23 mouse cellular contexts compared by ENCODE assay signal in the genomic region with DNA sequence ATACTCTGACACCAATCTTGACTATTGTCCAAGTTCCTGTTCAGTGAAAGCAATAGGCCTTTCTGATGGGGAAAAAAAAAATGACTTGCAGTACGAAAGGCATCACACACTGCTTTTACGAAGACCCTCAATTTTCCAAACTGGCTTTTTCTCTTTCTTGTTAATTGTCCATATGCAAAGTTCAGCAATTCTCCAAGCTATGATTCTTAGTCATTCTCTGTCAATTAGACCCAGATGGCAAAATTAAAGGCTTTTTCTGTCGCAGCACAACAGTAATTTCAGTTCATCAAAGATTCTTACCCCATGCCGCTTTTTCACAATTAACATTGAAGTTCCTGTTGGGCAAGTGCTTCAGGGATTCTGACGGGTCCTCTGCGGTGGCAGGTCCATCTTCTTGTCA.
"Had no signal": no experiment of that assay in that cellular context is flagged by ENCODE, and none has a peak within 500 bp of the region (broad histone marks: within the 10 kb centered on the region; RNA-seq: fewer than 3 reads in every experiment).

No protein-coding gene starts in this region.

- H3K36me3 ChIP-seq: limb, embryonic 10.5 days; limb, embryonic 13.5 days; liver, embryonic 12.5 days; liver, embryonic 15.5 days; lung, embryonic 15.5 days; midbrain, embryonic 10.5 days; midbrain, embryonic 13.5 days; neural tube, embryonic 13.5 days; stomach, embryonic 15.5 days had no signal

- H3K9me3 ChIP-seq: limb, embryonic 10.5 days; limb, embryonic 13.5 days; liver, embryonic 12.5 days; liver, embryonic 15.5 days; lung, embryonic 15.5 days; megakaryocyte, embryonic 14.5 days; midbrain, embryonic 10.5 days; midbrain, embryonic 13.5 days; neural tube, embryonic 13.5 days; stomach, embryonic 15.5 days had no signal

- H3K27ac ChIP-seq: limb, embryonic 10.5 days; limb, embryonic 13.5 days; liver, embryonic 12.5 days; liver, embryonic 15.5 days; lung, embryonic 15.5 days; midbrain, embryonic 10.5 days; midbrain, embryonic 13.5 days; neural tube, embryonic 13.5 days; stomach, embryonic 15.5 days had no signal

- ATAC-seq: liver, embryonic 12.5 days; midbrain, embryonic 13.5 days; midbrain, embryonic 16.5 days had no signal

- H3K4me1 ChIP-seq: limb, embryonic 10.5 days; limb, embryonic 13.5 days; liver, embryonic 12.5 days; liver, embryonic 15.5 days; lung, embryonic 15.5 days; megakaryocyte, embryonic 14.5 days; midbrain, embryonic 10.5 days; midbrain, embryonic 13.5 days; neural tube, embryonic 13.5 days; stomach, embryonic 15.5 days had no signal

- H3K27me3 ChIP-seq: limb, embryonic 13.5 days; liver, embryonic 12.5 days; liver, embryonic 15.5 days; lung, embryonic 15.5 days; megakaryocyte, embryonic 14.5 days; midbrain, embryonic 13.5 days; neural tube, embryonic 13.5 days; stomach, embryonic 15.5 days had no signal

- DNase-seq: kidney, postnatal 14 days; kidney, postnatal 4 days; liver; lung, adult 18-20 months; lung, postnatal 10 days; lung, postnatal 36 days; retina, postnatal 1 day; right cerebral cortex, postnatal 25 days; spleen, adult 18-20 months; thymus, adult 18-20 months; thymus, postnatal 36 days had no signal

- H3K4me2 ChIP-seq: limb, embryonic 13.5 days; liver, embryonic 12.5 days; liver, embryonic 15.5 days; lung, embryonic 15.5 days; midbrain, embryonic 13.5 days; neural tube, embryonic 13.5 days; stomach, embryonic 15.5 days had no signal

- H3K9ac ChIP-seq: limb, embryonic 13.5 days; liver, embryonic 12.5 days; liver, embryonic 15.5 days; lung, embryonic 15.5 days; midbrain, embryonic 13.5 days; neural tube, embryonic 13.5 days; stomach, embryonic 15.5 days had no signal

- H3K4me3 ChIP-seq: limb, embryonic 10.5 days; limb, embryonic 13.5 days; liver, embryonic 12.5 days; liver, embryonic 15.5 days; lung, embryonic 15.5 days; megakaryocyte, embryonic 14.5 days; midbrain, embryonic 10.5 days; midbrain, embryonic 13.5 days; myocyte; neural tube, embryonic 13.5 days; stomach, embryonic 15.5 days had no signal
